Mouse (Mus musculus): ENCODE measurements around the gene Ppp2r5d. TPM values are rescaled to one million over a fixed set of nuclear protein-coding genes. Genes with fewer than 3 reads are reported as not detected.

Gene Ppp2r5d
- 26.0 and 27.5 TPM in 2 replicates for total RNA-seq (2023)

GRCm38 (mm10) chr17:46704887-46705835 is at the start of gene Ppp2r5d:
Gene Ppp2r5d (minus strand): TSS chr17:46705111.

GRCm38 (mm10) chr17:46751794-46752556 is 47.1 kb upstream of the Ppp2r5d start, which contains the start of gene Cnpy3:
Gene Cnpy3 (minus strand): TSS chr17:46752214.

GRCm38 (mm10) chr17:46728904-46729318 is 24.0 kb upstream of the Ppp2r5d start, which contains the start of gene Gnmt:
Gene Gnmt (minus strand): TSS chr17:46729168.

GRCm38 (mm10) chr17:46710959-46711597 is 6.2 kb upstream of the Ppp2r5d start, which contains the start of gene Pex6:
Gene Pex6 (plus strand): TSS chr17:46711463.

GRCm38 (mm10) chr17:46680760-46681373 is 24.0 kb downstream of the Ppp2r5d start, which contains the start of gene Klhdc3:
Gene Klhdc3 (minus strand): TSS chr17:46680914.

GRCm38 (mm10) chr17:46678416-46678815 is 26.5 kb downstream of the Ppp2r5d start, which contains the start of gene Mea1:
Gene Mea1 (plus strand): TSS chr17:46678793.

GRCm38 (mm10) chr17:46673850-46674529 is 30.9 kb downstream of the Ppp2r5d start, which contains the start of gene Rrp36:
Gene Rrp36 (minus strand): TSS chr17:46674352.

GRCm38 (mm10) chr17:46650232-46651031 is 54.5 kb downstream of the Ppp2r5d start, which contains the start of gene Cul7:
Gene Cul7 (plus strand): TSS chr17:46650337.

GRCm38 (mm10) chr17:46645561-46646321 is 59.2 kb downstream of the Ppp2r5d start, which contains the start of the genes Klc4 and Mrpl2:
Gene Klc4 (minus strand): TSS chr17:46646022.
Gene Mrpl2 (plus strand): TSS chr17:46646229.

Other genes starting within 250 kb of the Ppp2r5d start
- gene Ttbk1, start 217.4 kb downstream of the Ppp2r5d start, total RNA-seq (2023), result not detected in 2 replicates
- gene Dnph1, start 208.4 kb downstream of the Ppp2r5d start, total RNA-seq (2023), result 2.2 and 2.4 TPM in 2 replicates
- gene Cul9, start 158.7 kb downstream of the Ppp2r5d start, total RNA-seq (2023), result 3.0 and 4.5 TPM in 2 replicates
- 41.9 and 58.0 TPM in 2 replicates for gene Srf, start 148.9 kb downstream of the Ppp2r5d start, total RNA-seq (2023)
- gene Ptk7, start 75.6 kb downstream of the Ppp2r5d start, total RNA-seq (2023), result 0.11 and 0.38 TPM in 2 replicates
- 28.2 and 32.4 TPM in 2 replicates for gene Klc4, start 59.1 kb downstream of the Ppp2r5d start, total RNA-seq (2023)
- 15.6 and 21.9 TPM in 2 replicates for gene Mrpl2, start 58.9 kb downstream of the Ppp2r5d start, total RNA-seq (2023)
- 1.2 and 3.0 TPM in 2 replicates for gene Cul7, start 54.8 kb downstream of the Ppp2r5d start, total RNA-seq (2023)
- gene Rrp36, start 30.8 kb downstream of the Ppp2r5d start, total RNA-seq (2023), result 8.5 and 14.2 TPM in 2 replicates
- gene Mea1, start 26.3 kb downstream of the Ppp2r5d start, total RNA-seq (2023), result 34.1 and 39.8 TPM in 2 replicates
- gene Klhdc3, start 24.2 kb downstream of the Ppp2r5d start, total RNA-seq (2023), result 37.8 and 49.3 TPM in 2 replicates
- gene Pex6, start 6.4 kb upstream of the Ppp2r5d start, total RNA-seq (2023), result 18.7 and 24.4 TPM in 2 replicates
- 3.2 and 3.7 TPM in 2 replicates for gene Gnmt, start 24.1 kb upstream of the Ppp2r5d start, total RNA-seq (2023)
- 77.2 and 118 TPM in 2 replicates for gene Cnpy3, start 47.1 kb upstream of the Ppp2r5d start, total RNA-seq (2023)
- not detected in 2 replicates for gene Ptcra, start 58.6 kb upstream of the Ppp2r5d start, total RNA-seq (2023)
- 8.1 and 10.7 TPM in 2 replicates for gene 2310039H08Rik, start 67.5 kb upstream of the Ppp2r5d start, total RNA-seq (2023)
- 36.0 and 45.6 TPM in 2 replicates for gene Rpl7l1, start 77.6 kb upstream of the Ppp2r5d start, total RNA-seq (2023)
- gene Bicral, start 153.4 kb upstream of the Ppp2r5d start, total RNA-seq (2023), result 26.0 and 32.4 TPM in 2 replicates
- gene Tbcc, start 185.6 kb upstream of the Ppp2r5d start, total RNA-seq (2023), result 13.0 and 20.4 TPM in 2 replicates
- gene Prph2, start 205.3 kb upstream of the Ppp2r5d start, total RNA-seq (2023), result not detected in 2 replicates